9 mouse cellular contexts compared by ENCODE assay signal in the genomic region with DNA sequence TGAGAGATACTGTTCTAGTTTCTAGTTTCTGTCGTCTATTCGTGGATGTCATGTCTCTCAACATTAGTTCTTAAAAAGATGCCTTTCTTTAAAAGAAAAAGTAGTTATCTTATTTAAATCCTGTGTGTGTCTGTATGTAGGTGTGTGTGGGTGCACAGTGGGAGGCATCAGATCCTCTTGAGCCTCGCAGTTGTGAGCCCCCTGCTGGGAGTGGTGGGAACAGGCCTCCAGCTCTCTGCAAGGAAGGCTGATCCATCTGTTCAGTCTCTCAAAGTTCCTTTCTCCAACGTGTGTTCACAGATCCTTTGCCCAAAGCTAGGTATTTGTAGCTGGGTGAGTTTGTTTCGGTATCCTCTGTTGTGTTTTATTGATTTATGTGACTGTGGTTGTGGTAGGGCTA.
DNase-seq lines count a peak whose midpoint lies in the region; ATAC-seq and TF ChIP-seq lines count a peak whose summit lies in the region.
"Had no signal": no experiment of that assay in that cellular context is flagged by ENCODE, and none has a peak within 500 bp of the region (broad histone marks: within the 10 kb centered on the region; RNA-seq: fewer than 3 reads in every experiment).

No protein-coding gene starts in this region.

- H3K27ac ChIP-seq in heart, embryonic 12.5 days (ENCODE audit: poor library complexity, severe bottlenecking), result no peak overlapping the region
- H3K27ac ChIP-seq in forebrain, embryonic 16.5 days (ENCODE audit: low read length), result no peak overlapping the region
- H3K27ac ChIP-seq in liver, embryonic 14.5 days, result no peak overlapping the region
- H3K27ac ChIP-seq: embryonic facial prominence, embryonic 13.5 days had no signal

- no peak overlapping the region for H3K4me2 ChIP-seq in heart, embryonic 12.5 days
- H3K4me2 ChIP-seq in forebrain, embryonic 16.5 days (ENCODE audit: low read length), result no peak overlapping the region
- H3K4me2 ChIP-seq in liver, embryonic 14.5 days (ENCODE audit: low read depth), result no peak overlapping the region
- H3K4me2 ChIP-seq: embryonic facial prominence, embryonic 13.5 days had no signal

- TF ChIP-seq EP300 in liver, embryonic 14.5 days (IDR thresholded peaks at IDR 0.05; ENCODE audit: low read depth), result no peak

- H3K4me1 ChIP-seq in heart, embryonic 12.5 days (replicated peaks), result no peaks in the 10 kb centered on the region
- H3K4me1 ChIP-seq in forebrain, embryonic 16.5 days (replicated peaks; ENCODE audit: control insufficient read depth, insufficient read depth, low read length), result no peaks in the 10 kb centered on the region
- no peaks in the 10 kb centered on the region for H3K4me1 ChIP-seq in liver, embryonic 14.5 days (replicated peaks; ENCODE audit: control insufficient read depth in 2 of 2, insufficient read depth in 2 of 2, low read length in 1 of 2)
- H3K4me1 ChIP-seq: embryonic facial prominence, embryonic 13.5 days had no signal

- ATAC-seq in heart, embryonic 12.5 days (ENCODE audit: insufficient number of reproducible peaks, low FRiP score), result no peak
- 0 out of 2 replicates have a peak, but pooled peaks have one; percentile 62 for ATAC-seq in forebrain, embryonic 16.5 days
- ATAC-seq in liver, embryonic 14.5 days (ENCODE audit: insufficient read depth), result peak; percentile 62; the same call in 1 of the 2 replicates

- TF ChIP-seq CTCF in liver, embryonic 14.5 days (IDR thresholded peaks at IDR 0.05; ENCODE audit: low read depth), result peak; percentile 93

- no peaks in the 10 kb centered on the region for H3K27me3 ChIP-seq in heart, embryonic 12.5 days (replicated peaks)
- no peaks in the 10 kb centered on the region for H3K27me3 ChIP-seq in forebrain, embryonic 16.5 days (replicated peaks; ENCODE audit: control insufficient read depth, insufficient read depth, low read length)
- no peaks in the 10 kb centered on the region for H3K27me3 ChIP-seq in liver, embryonic 14.5 days (ENCODE audit: control insufficient read depth, insufficient read depth, low read length)
- H3K27me3 ChIP-seq in splenic B cell, adult 2 months (ENCODE audit: control insufficient read depth, insufficient read depth, low read length, poor library complexity, severe bottlenecking), result no peaks in the 10 kb centered on the region
- H3K27me3 ChIP-seq: embryonic facial prominence, embryonic 13.5 days had no signal

- no peaks in the 10 kb centered on the region for H3K9me3 ChIP-seq in heart, embryonic 12.5 days (replicated peaks)
- H3K9me3 ChIP-seq in forebrain, embryonic 16.5 days (ENCODE audit: control insufficient read depth, low read length), result no peaks in the 10 kb centered on the region
- H3K9me3 ChIP-seq in liver, embryonic 14.5 days (ENCODE audit: control insufficient read depth, low read length), result no peaks in the 10 kb centered on the region
- H3K9me3 ChIP-seq: embryonic facial prominence, embryonic 13.5 days had no signal

- no peaks in the 10 kb centered on the region for H3K36me3 ChIP-seq in heart, embryonic 12.5 days
- no peaks in the 10 kb centered on the region for H3K36me3 ChIP-seq in forebrain, embryonic 16.5 days (ENCODE audit: control insufficient read depth, insufficient read depth)
- no peaks in the 10 kb centered on the region for H3K36me3 ChIP-seq in liver, embryonic 14.5 days (replicated peaks; ENCODE audit: control insufficient read depth, insufficient read depth, low read depth)
- no peaks in the 10 kb centered on the region for H3K36me3 ChIP-seq in splenic B cell, adult 2 months (ENCODE audit: control insufficient read depth, insufficient read depth, low read length, poor library complexity, severe bottlenecking)
- H3K36me3 ChIP-seq: embryonic facial prominence, embryonic 13.5 days had no signal

- WGBS in heart, embryonic 12.5 days, result 35% methylated on average over 5 of the region's 5 CpGs
- 56% methylated on average over 5 of the region's 5 CpGs for WGBS in forebrain, embryonic 16.5 days
- 26% methylated on average over 5 of the region's 5 CpGs for WGBS in liver, embryonic 14.5 days (ENCODE audit: insufficient replicate concordance)

- H3K9ac ChIP-seq in heart, embryonic 12.5 days, result no peak overlapping the region
- no peak overlapping the region for H3K9ac ChIP-seq in forebrain, embryonic 16.5 days (replicated peaks; ENCODE audit: low read depth, low read length)
- H3K9ac ChIP-seq in liver, embryonic 14.5 days (replicated peaks), result no peak overlapping the region
- H3K9ac ChIP-seq: embryonic facial prominence, embryonic 13.5 days had no signal

- DNase-seq in heart, adult 18-20 months, result peak; percentile 14 to 53
- DNase-seq in 416B (ENCODE audit: low read depth), result peak; percentile 37
- DNase-seq in R1 (ENCODE audit: low read depth, low spot score), result peak; percentile 69
- peak in 2 of 3 experiments; percentile 38 to 40 for DNase-seq in liver, embryonic 14.5 days (ENCODE audit: low read depth in 3 of 3, low spot score in 3 of 3)
- peak; percentile 81 for DNase-seq in splenic B cell, adult 2 months (ENCODE audit: low read depth, low spot score)
- DNase-seq in layer of hippocampus, adult 9-11 months, result no peak

- no peak overlapping the region for H3K4me3 ChIP-seq in heart, embryonic 12.5 days
- H3K4me3 ChIP-seq in forebrain, embryonic 16.5 days (replicated peaks; ENCODE audit: low read length), result no peak overlapping the region
- no peak overlapping the region for H3K4me3 ChIP-seq in liver, embryonic 14.5 days (ENCODE audit: insufficient read depth in 1 of 2, low read depth in 2 of 2, low read length in 2 of 2)
- H3K4me3 ChIP-seq: embryonic facial prominence, embryonic 13.5 days had no signal
